Mouse (Mus musculus): ENCODE measurements around the gene Zcchc2. TPM values are rescaled to one million over a fixed set of nuclear protein-coding genes. Genes with fewer than 3 reads are reported as not detected.

The Zcchc2 gene
- polyA plus RNA-seq, 1 experiment from 2014 or later: 3.4 TPM

GRCm38 (mm10) chr1:105993601-105994209 lies 3.5 kb downstream of the Zcchc2 start:
- Histone ChIP-seq H3K9me3 (replicated peaks; ENCODE audit: control insufficient read depth, low read length, poor library complexity, severe bottlenecking) (no peaks in the 10 kb centered on the region), H3K36me3 (ENCODE audit: control insufficient read depth, insufficient read depth, low read length) (no peaks in the 10 kb centered on the region), H3K9ac (ENCODE audit: low read depth, low read length) (peak overlapping the region; percentile 66), H3K4me3 (ENCODE audit: low read depth, low read length) (peak overlapping the region; percentile 61), H3K4me2 (ENCODE audit: low read length) (peak overlapping the region; percentile 98), H3K27me3 (ENCODE audit: control insufficient read depth, insufficient read depth, low read depth, low read length) (no peaks in the 10 kb centered on the region), H3K27ac (ENCODE audit: low read length) (peak overlapping the region; percentile 70), H3K4me1 (ENCODE audit: control insufficient read depth, insufficient read depth, low read length) (peaks cover 23% of the 10 kb centered on the region)
- peak; percentile 57 for ATAC-seq
- WGBS: under 1% methylated on average over 36 of the region's 37 CpGs

DNA sequence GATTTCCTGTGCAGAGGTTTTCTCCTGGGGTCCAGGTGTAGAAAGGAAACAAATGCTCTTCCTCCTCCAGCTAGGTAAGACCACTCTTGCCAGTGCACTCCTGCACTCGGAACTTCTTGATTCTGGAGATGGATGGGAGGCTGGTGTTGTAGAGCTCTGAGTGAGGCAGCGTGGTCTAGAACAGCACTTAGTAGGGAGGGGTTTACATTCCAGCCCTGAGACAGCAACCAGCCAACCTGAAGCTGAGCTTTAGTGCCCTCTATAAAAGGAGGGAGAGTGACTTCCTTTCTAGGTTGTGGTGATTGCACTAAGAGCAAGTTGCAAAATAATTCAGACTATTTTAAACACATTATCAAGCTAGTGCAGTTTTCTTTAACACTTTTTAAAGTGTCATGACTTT lies 5.8 kb downstream of the Zcchc2 start:
- peaks cover 21% of the 10 kb centered on the region for H3K4me1 ChIP-seq (ENCODE audit: control insufficient read depth, insufficient read depth, low read length)
- no peak for ATAC-seq
- 79% methylated on average over 2 of the region's 2 CpGs for WGBS
- no peak overlapping the region for H3K27ac ChIP-seq (ENCODE audit: low read length)
- H3K4me3 ChIP-seq (ENCODE audit: low read depth, low read length): no peak overlapping the region
- H3K9ac ChIP-seq (ENCODE audit: low read depth, low read length): no peak overlapping the region
- H3K27me3 ChIP-seq (ENCODE audit: control insufficient read depth, insufficient read depth, low read depth, low read length): no peaks in the 10 kb centered on the region
- H3K36me3 ChIP-seq (ENCODE audit: control insufficient read depth, insufficient read depth, low read length): no peaks in the 10 kb centered on the region
- H3K4me2 ChIP-seq (ENCODE audit: low read length): no peak overlapping the region
- no peaks in the 10 kb centered on the region for H3K9me3 ChIP-seq (replicated peaks; ENCODE audit: control insufficient read depth, low read length, poor library complexity, severe bottlenecking)

DNA sequence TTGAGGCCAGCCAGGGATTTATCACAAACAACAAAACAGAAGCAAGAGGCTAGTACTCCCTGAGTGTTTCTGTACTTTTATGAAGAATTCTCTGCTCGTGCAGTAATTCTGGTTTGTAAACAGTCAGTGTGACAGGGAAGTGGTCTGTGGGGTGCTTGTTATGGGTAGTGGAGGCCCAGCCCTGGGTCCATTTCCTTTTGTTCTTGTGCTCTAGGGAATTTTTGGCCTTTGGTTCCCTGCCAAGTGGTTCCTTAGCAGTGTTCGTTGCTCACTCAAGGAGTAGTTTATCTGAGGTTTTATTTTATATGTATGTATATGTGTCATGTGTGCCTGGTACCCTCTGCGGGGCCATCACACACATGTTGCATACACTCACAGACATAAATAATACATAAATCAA lies 7.1 kb downstream of the Zcchc2 start:
- Histone ChIP-seq H3K4me2 (ENCODE audit: low read length) (no peak overlapping the region), H3K36me3 (ENCODE audit: control insufficient read depth, insufficient read depth, low read length) (no peaks in the 10 kb centered on the region), H3K4me1 (ENCODE audit: control insufficient read depth, insufficient read depth, low read length) (peaks cover 13% of the 10 kb centered on the region), H3K27me3 (ENCODE audit: control insufficient read depth, insufficient read depth, low read depth, low read length) (no peaks in the 10 kb centered on the region), H3K9me3 (replicated peaks; ENCODE audit: control insufficient read depth, low read length, poor library complexity, severe bottlenecking) (no peaks in the 10 kb centered on the region), H3K4me3 (ENCODE audit: low read depth, low read length) (no peak overlapping the region), H3K9ac (ENCODE audit: low read depth, low read length) (no peak overlapping the region), H3K27ac (ENCODE audit: low read length) (no peak overlapping the region)
- WGBS: 53% methylated on average over 3 of the region's 3 CpGs
- ATAC-seq: no peak

GRCm38 (mm10) chr1:105999802-106000201 lies 9.6 kb downstream of the Zcchc2 start:
- no peak overlapping the region for H3K9ac ChIP-seq (ENCODE audit: low read depth, low read length)
- H3K36me3 ChIP-seq (ENCODE audit: control insufficient read depth, insufficient read depth, low read length): peaks cover 7% of the 10 kb centered on the region; the same call in 1 of the 2 replicates
- H3K4me2 ChIP-seq (ENCODE audit: low read length): no peak overlapping the region
- H3K9me3 ChIP-seq (replicated peaks; ENCODE audit: control insufficient read depth, low read length, poor library complexity, severe bottlenecking): no peaks in the 10 kb centered on the region
- no peaks in the 10 kb centered on the region for H3K27me3 ChIP-seq (ENCODE audit: control insufficient read depth, insufficient read depth, low read depth, low read length)
- H3K4me1 ChIP-seq (ENCODE audit: control insufficient read depth, insufficient read depth, low read length): no peaks in the 10 kb centered on the region
- ATAC-seq: no peak
- WGBS: 98% methylated on average over 2 of the region's 2 CpGs
- no peak overlapping the region for H3K4me3 ChIP-seq (ENCODE audit: low read depth, low read length)
- H3K27ac ChIP-seq (ENCODE audit: low read length): no peak overlapping the region

GRCm38 (mm10) chr1:106007581-106007980 lies 17.4 kb downstream of the Zcchc2 start:
- no peak for ATAC-seq
- WGBS: 88% methylated on average over 1 of the region's 1 CpGs
- Histone ChIP-seq H3K4me3 (ENCODE audit: low read depth, low read length) (no peak overlapping the region), H3K9me3 (replicated peaks; ENCODE audit: control insufficient read depth, low read length, poor library complexity, severe bottlenecking) (no peaks in the 10 kb centered on the region), H3K9ac (ENCODE audit: low read depth, low read length) (no peak overlapping the region), H3K4me1 (ENCODE audit: control insufficient read depth, insufficient read depth, low read length) (no peaks in the 10 kb centered on the region), H3K36me3 (ENCODE audit: control insufficient read depth, insufficient read depth, low read length) (peaks cover 7% of the 10 kb centered on the region), H3K27ac (ENCODE audit: low read length) (no peak overlapping the region), H3K4me2 (ENCODE audit: low read length) (no peak overlapping the region), H3K27me3 (ENCODE audit: control insufficient read depth, insufficient read depth, low read depth, low read length) (no peaks in the 10 kb centered on the region)

- Histone ChIP-seq H3K27me3 (ENCODE audit: control insufficient read depth, insufficient read depth, low read depth, low read length) (no peaks in the 10 kb centered on the region), H3K4me1 (ENCODE audit: control insufficient read depth, insufficient read depth, low read length) (no peaks in the 10 kb centered on the region), H3K36me3 (ENCODE audit: control insufficient read depth, insufficient read depth, low read length) (no peaks in the 10 kb centered on the region; the same call in 1 of the 2 replicates), H3K4me2 (ENCODE audit: low read length) (no peak overlapping the region), H3K9me3 (replicated peaks; ENCODE audit: control insufficient read depth, low read length, poor library complexity, severe bottlenecking) (no peaks in the 10 kb centered on the region), H3K9ac (ENCODE audit: low read depth, low read length) (no peak overlapping the region), H3K27ac (ENCODE audit: low read length) (no peak overlapping the region), H3K4me3 (ENCODE audit: low read depth, low read length) (no peak overlapping the region)
- 93% methylated on average over 7 of the region's 7 CpGs for WGBS
- no peak for ATAC-seq
Observed at GRCm38 (mm10) chr1:106011097-106011496, 20.9 kb downstream of the Zcchc2 start.

DNA sequence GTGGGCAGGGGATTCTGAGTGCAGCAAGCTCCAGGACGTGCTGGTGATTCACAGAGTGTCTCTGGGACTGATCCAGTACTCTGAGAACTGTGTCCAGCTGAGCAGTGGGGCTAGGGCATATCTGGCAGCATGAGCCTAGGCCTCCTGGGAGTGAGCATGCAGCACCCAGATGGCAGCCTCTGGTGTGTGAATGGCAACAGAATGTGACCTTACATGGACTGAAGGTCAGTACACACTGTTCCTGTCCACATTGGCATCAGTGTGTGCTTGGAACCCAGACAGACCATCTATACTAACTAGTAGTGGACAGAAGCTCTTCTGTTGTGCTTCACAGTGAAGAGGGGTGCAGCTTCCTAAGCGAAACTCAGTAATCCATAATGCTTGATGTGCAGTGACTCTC lies 23.6 kb downstream of the Zcchc2 start:
- ATAC-seq: no peak
- H3K27me3 ChIP-seq (ENCODE audit: control insufficient read depth, insufficient read depth, low read depth, low read length): no peaks in the 10 kb centered on the region
- WGBS: 90% methylated on average over 2 of the region's 2 CpGs

GRCm38 (mm10) chr1:106016262-106016661 lies 26.1 kb downstream of the Zcchc2 start:
- Histone ChIP-seq H3K4me3 (ENCODE audit: low read depth, low read length) (no peak overlapping the region), H3K4me2 (ENCODE audit: low read length) (no peak overlapping the region), H3K4me1 (ENCODE audit: control insufficient read depth, insufficient read depth, low read length) (no peaks in the 10 kb centered on the region), H3K36me3 (ENCODE audit: control insufficient read depth, insufficient read depth, low read length) (peaks cover 6% of the 10 kb centered on the region; the same call in 1 of the 2 replicates), H3K9ac (ENCODE audit: low read depth, low read length) (no peak overlapping the region), H3K27me3 (ENCODE audit: control insufficient read depth, insufficient read depth, low read depth, low read length) (no peaks in the 10 kb centered on the region), H3K27ac (ENCODE audit: low read length) (no peak overlapping the region), H3K9me3 (replicated peaks; ENCODE audit: control insufficient read depth, low read length, poor library complexity, severe bottlenecking) (no peaks in the 10 kb centered on the region)
- no peak for ATAC-seq
- WGBS: 86% methylated on average over 6 of the region's 6 CpGs

More for the DNA sequence above, 23.6 kb downstream of the Zcchc2 start:
- no peak overlapping the region for H3K27ac ChIP-seq (ENCODE audit: low read length)
- no peaks in the 10 kb centered on the region for H3K9me3 ChIP-seq (replicated peaks; ENCODE audit: control insufficient read depth, low read length, poor library complexity, severe bottlenecking)
- H3K4me1 ChIP-seq (ENCODE audit: control insufficient read depth, insufficient read depth, low read length): no peaks in the 10 kb centered on the region
- no peak overlapping the region for H3K4me3 ChIP-seq (ENCODE audit: low read depth, low read length)
- no peak overlapping the region for H3K4me2 ChIP-seq (ENCODE audit: low read length)
- H3K36me3 ChIP-seq (ENCODE audit: control insufficient read depth, insufficient read depth, low read length): peaks cover 4% of the 10 kb centered on the region; the same call in 1 of the 2 replicates
- no peak overlapping the region for H3K9ac ChIP-seq (ENCODE audit: low read depth, low read length)

GRCm38 (mm10) chr1:106019854-106020253 lies 29.6 kb downstream of the Zcchc2 start:
- H3K4me1 ChIP-seq (ENCODE audit: control insufficient read depth, insufficient read depth, low read length): no peaks in the 10 kb centered on the region
- H3K27ac ChIP-seq (ENCODE audit: low read length): no peak overlapping the region
- H3K4me3 ChIP-seq (ENCODE audit: low read depth, low read length): no peak overlapping the region
- no peaks in the 10 kb centered on the region for H3K27me3 ChIP-seq (ENCODE audit: control insufficient read depth, insufficient read depth, low read depth, low read length)
- H3K9me3 ChIP-seq (replicated peaks; ENCODE audit: control insufficient read depth, low read length, poor library complexity, severe bottlenecking): no peaks in the 10 kb centered on the region
- H3K36me3 ChIP-seq (ENCODE audit: control insufficient read depth, insufficient read depth, low read length): peaks cover 21% of the 10 kb centered on the region
- ATAC-seq: no peak
- no peak overlapping the region for H3K4me2 ChIP-seq (ENCODE audit: low read length)
- 67% methylated on average over 6 of the region's 6 CpGs for WGBS
- H3K9ac ChIP-seq (ENCODE audit: low read depth, low read length): no peak overlapping the region
